Mouse (Mus musculus) E14TG2a.4 (cell line): Measurements from ENCODE around the gene Sec24c.

ENCODE experiments used
- CTCF ChIP-seq: conservative IDR thresholded peaks from 2 replicates; pipeline ENCODE4 v1.5.1; 2014; ENCODE audit warnings: low read length
- NANOG ChIP-seq: IDR thresholded peaks from 2 replicates; pipeline ENCODE4 v1.6.1; 2014; ENCODE audit warnings: borderline replicate concordance, low read length, mixed read lengths
- POU5F1 ChIP-seq: IDR thresholded peaks from 2 replicates; pipeline ENCODE4 v1.6.1; 2014; ENCODE audit warnings: low read length, borderline replicate concordance

GRCm38 (mm10) chr14:20660827-20661660 is 13.1 kb upstream of the Sec24c start:
- TF ChIP-seq CTCF (peak; percentile 74), POU5F1 (no peak), NANOG (no peak)
